8 mouse cellular contexts compared by ENCODE assay signal in the genomic region with DNA sequence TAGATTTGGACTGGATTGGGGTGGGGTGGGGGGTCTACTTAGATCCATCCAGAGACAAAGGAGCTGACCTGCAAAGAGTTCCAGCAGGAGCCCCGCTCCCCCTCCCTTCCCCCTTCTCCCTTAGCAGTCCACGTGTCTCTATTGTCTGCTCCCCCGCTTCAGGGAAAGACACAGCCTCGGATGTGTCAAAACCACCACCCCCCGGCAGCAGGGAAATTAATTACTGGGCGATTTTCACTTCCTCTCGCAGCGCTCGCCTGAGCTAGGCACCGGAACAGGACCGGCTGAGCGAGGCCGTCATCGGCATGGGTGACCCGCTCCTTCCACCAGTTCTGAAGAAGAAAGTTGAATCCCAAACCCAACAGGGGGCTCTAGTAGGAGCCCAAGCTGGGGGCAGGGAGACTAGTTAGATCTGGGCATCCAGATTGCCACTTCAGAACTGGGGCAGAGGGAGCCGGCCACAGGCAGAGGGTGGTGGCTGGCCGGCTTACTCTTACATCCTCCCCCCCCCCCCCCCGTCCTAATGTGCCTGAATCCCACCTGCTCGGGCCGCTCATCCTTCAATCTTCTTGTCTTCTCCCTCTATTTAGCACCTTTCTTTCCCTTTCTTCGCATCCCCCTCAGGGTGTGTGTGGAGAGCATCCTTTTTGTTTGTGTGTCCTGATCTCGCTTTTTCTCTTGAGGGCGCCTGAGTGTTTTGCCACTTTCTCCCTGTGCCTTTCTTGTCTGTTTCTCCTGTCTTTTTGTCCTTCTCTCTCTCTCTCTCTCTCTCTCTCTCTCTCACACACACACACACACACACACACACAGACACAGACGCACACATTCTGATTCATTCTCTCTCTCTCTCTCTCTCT. TPM values are rescaled to one million over a fixed set of nuclear protein-coding genes. Genes with fewer than 3 reads are reported as not detected.
DNase-seq lines count a peak whose midpoint lies in the region; ATAC-seq and TF ChIP-seq lines count a peak whose summit lies in the region.

A gene (plus strand): TSS at position 845 of the 857 bp plus-strand sequence.

- H3K9ac ChIP-seq in heart, embryonic 15.5 days = no peak within 1 kb of the TSS
- peak within 1 kb of the TSS; percentile 75 for H3K9ac ChIP-seq in midbrain, postnatal 0 days (replicated peaks; ENCODE audit: low read length, poor library complexity, severe bottlenecking)

- DNase-seq in layer of hippocampus, adult 8-10 months (ENCODE audit: low spot score in 2 of 2) = no peak
- no peak for DNase-seq in layer of hippocampus, adult 9-10 months (ENCODE audit: low spot score)
- no peak for DNase-seq in left cerebral cortex, postnatal 36 days (ENCODE audit: low spot score in 2 of 2)
- DNase-seq in midbrain, postnatal 0 days (ENCODE audit: low spot score) = peak; percentile 77
- no peak for DNase-seq in lung, adult 2 months

- peaks cover 95% of the 10 kb centered on the region for H3K27me3 ChIP-seq in heart, embryonic 15.5 days
- no peaks in the 10 kb centered on the region for H3K27me3 ChIP-seq in midbrain, postnatal 0 days (ENCODE audit: insufficient read depth, low read length)

- 1% methylated on average over 24 of the region's 24 CpGs for WGBS in heart, embryonic 15.5 days
- under 1% methylated on average over 22 of the region's 24 CpGs for WGBS in midbrain, postnatal 0 days
- WGBS in lung, adult 2 months = under 1% methylated on average over 24 of the region's 24 CpGs

- peak within 1 kb of the TSS; percentile 90 for H3K4me3 ChIP-seq in cortical plate, adult 2 months (ENCODE audit: insufficient read depth, low read length)
- peak within 1 kb of the TSS; percentile 42 for H3K4me3 ChIP-seq in heart, embryonic 15.5 days
- peak within 1 kb of the TSS; percentile 81 for H3K4me3 ChIP-seq in midbrain, postnatal 0 days (ENCODE audit: low read depth, low read length)
- no peak within 1 kb of the TSS for H3K4me3 ChIP-seq in lung, adult 2 months (replicated peaks; ENCODE audit: extremely low read depth, low read depth, low read length)

- intact Hi-C loops in left cerebral cortex, postnatal 36 days (cut with DNase I) = loop anchor here (5.0 kb wide), 1 partner anchor 34 kb away; no protein-coding TSS in a partner anchor

- peak within 1 kb of the TSS; percentile 70 for H3K4me2 ChIP-seq in heart, embryonic 15.5 days
- peak within 1 kb of the TSS; percentile 91 for H3K4me2 ChIP-seq in midbrain, postnatal 0 days (ENCODE audit: low read depth, low read length, poor library complexity, severe bottlenecking)

- TF ChIP-seq POLR2A in cortical plate, adult 2 months (IDR thresholded peaks at IDR 0.05; ENCODE audit: extremely low read depth, insufficient read depth, low read length) = 0 out of 2 replicates have a peak, but pooled peaks have one; percentile 38
- no peak for TF ChIP-seq POLR2A in lung, adult 2 months (IDR thresholded peaks at IDR 0.05; ENCODE audit: borderline replicate concordance, extremely low read depth, low read depth, low read length)

- no peaks in the 10 kb centered on the region for H3K36me3 ChIP-seq in heart, embryonic 15.5 days
- H3K36me3 ChIP-seq in midbrain, postnatal 0 days (ENCODE audit: insufficient read depth, low read length) = no peaks in the 10 kb centered on the region

- TF ChIP-seq CTCF in cortical plate, adult 2 months (IDR thresholded peaks at IDR 0.05; ENCODE audit: extremely low read depth, insufficient read depth, low read length) = no peak
- no peak for TF ChIP-seq CTCF in midbrain, postnatal 0 days (IDR thresholded peaks at IDR 0.05)
- no peak for TF ChIP-seq CTCF in lung, adult 2 months (IDR thresholded peaks at IDR 0.05; ENCODE audit: insufficient read depth, low read length)

- no peaks in the 10 kb centered on the region for H3K4me1 ChIP-seq in cortical plate, adult 2 months (ENCODE audit: control insufficient read depth, insufficient read depth, low read length)
- peaks cover 17% of the 10 kb centered on the region for H3K4me1 ChIP-seq in heart, embryonic 15.5 days (replicated peaks)
- peaks cover 27% of the 10 kb centered on the region for H3K4me1 ChIP-seq in midbrain, postnatal 0 days (ENCODE audit: insufficient read depth, low read length)
- no peaks in the 10 kb centered on the region for H3K4me1 ChIP-seq in lung, adult 2 months (ENCODE audit: control insufficient read depth, insufficient read depth, low read length)

- ATAC-seq in heart, embryonic 15.5 days (replicated peaks; ENCODE audit: insufficient number of reproducible peaks, insufficient read depth, low FRiP score, low read depth) = no peak
- ATAC-seq in midbrain, postnatal 0 days (ENCODE audit: low FRiP score) = peak; percentile 48
- no peak for ATAC-seq in megakaryocyte-erythroid progenitor cell, adult 5-6 weeks (replicated peaks; ENCODE audit: low FRiP score, low TSS enrichment, poor library complexity, severe bottlenecking)

- H3K27ac ChIP-seq in cortical plate, adult 2 months (ENCODE audit: insufficient read depth, low read length) = peak within 1 kb of the TSS; percentile 87
- H3K27ac ChIP-seq in heart, embryonic 15.5 days = no peak within 1 kb of the TSS
- peak within 1 kb of the TSS; percentile 81 for H3K27ac ChIP-seq in midbrain, postnatal 0 days (ENCODE audit: low read depth, low read length)

- H3K9me3 ChIP-seq in heart, embryonic 15.5 days (replicated peaks) = no peaks in the 10 kb centered on the region
- no peaks in the 10 kb centered on the region for H3K9me3 ChIP-seq in midbrain, postnatal 0 days (ENCODE audit: low read length)

RNA-seq across cellular contexts. Expression of the gene that starts here (rescaled TPM):
- 10 to 100 TPM; 16.9 to 20.3 (median 18.4) TPM for total RNA-seq in layer of hippocampus, adult 8-10 months (2022)
- polyA plus RNA-seq in cortical plate, adult 2 months (2012; rRNA removed) = 9.9 and 12.1 TPM in 2 replicates
- 0.04 TPM in 1 of 2 replicates, not detected in the other for polyA plus RNA-seq in heart, embryonic 15.5 days (2015; fragmentation: Nextera tagmentation; extraction: Ambion mirVana)
- 10 to 100 TPM; 14.5 to 18.5 TPM for total RNA-seq in left cerebral cortex, postnatal 36 days (2021)
- 6.7 and 10.8 TPM in 2 replicates for total RNA-seq in midbrain, postnatal 0 days (2014; rRNA removed)
- polyA plus RNA-seq in midbrain, postnatal 0 days (2015; fragmentation: Nextera tagmentation; extraction: Ambion mirVana) = 2.2 and 2.3 TPM in 2 replicates
- polyA plus RNA-seq in lung, adult 2 months (2012; rRNA removed) = not detected in 2 replicates
- total RNA-seq in megakaryocyte-erythroid progenitor cell, adult 5-6 weeks (2014; fragmentation: Nextera tagmentation) = not detected in 2 replicates
- not detected in 2 replicates for total RNA-seq in megakaryocyte-erythroid progenitor cell, adult 5-6 weeks (2017)
